Mouse (Mus musculus): ENCODE results near the gene Itpr1. TPM values are rescaled to one million over a fixed set of nuclear protein-coding genes. Genes with fewer than 3 reads are reported as not detected.

Gene Itpr1
- total and polyA plus RNA-seq, 2 experiments: 6.9 to 55.0 TPM

DNA sequence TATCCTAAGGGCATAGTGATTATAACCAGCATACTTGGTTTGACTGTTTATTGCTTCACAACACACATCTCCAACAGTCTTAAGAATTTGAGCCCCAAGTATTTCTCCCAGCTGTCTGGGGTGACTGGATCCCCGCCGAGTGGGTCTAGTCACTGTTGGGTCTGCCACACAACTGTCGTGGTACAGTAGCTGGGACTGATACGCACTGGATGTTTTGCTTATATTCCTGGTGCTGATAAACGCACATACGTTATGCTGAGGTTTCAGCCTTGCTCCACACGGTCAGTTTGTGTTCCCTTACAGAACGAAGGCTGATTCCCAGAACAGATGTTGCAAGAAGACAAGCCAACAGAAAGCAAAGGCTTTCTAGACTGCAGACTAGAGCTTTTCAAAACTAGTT is 180.2 kb downstream of the Itpr1 start:
- Histone ChIP-seq H3K79me2 (ENCODE audit: control insufficient read depth, insufficient read depth, low read length) (no peaks in the 10 kb centered on the region), H3K27me3 (ENCODE audit: control insufficient read depth, insufficient read depth, low read length) (no peaks in the 10 kb centered on the region), H3K4me1 (ENCODE audit: control insufficient read depth, insufficient read depth, low read length) (no peaks in the 10 kb centered on the region), H3K9ac (ENCODE audit: low read depth, low read length) (no peak overlapping the region), H3K36me3 (ENCODE audit: control insufficient read depth, insufficient read depth, low read length) (peaks cover 72% of the 10 kb centered on the region), H3K4me3 (ENCODE audit: insufficient read depth, low read depth, low read length) (no peak overlapping the region), H3K27ac (replicated peaks; ENCODE audit: insufficient read depth, low read depth, low read length) (no peak overlapping the region)
- 87% methylated on average over 8 of the region's 8 CpGs for WGBS
- no peak for DNase-seq (ENCODE audit: extremely low read depth, low read depth, low spot score)
- TF ChIP-seq POLR2A (IDR thresholded peaks at IDR 0.05; ENCODE audit: extremely low read depth, insufficient read depth, low read length): no peak
- no peak for TF ChIP-seq CTCF (IDR thresholded peaks at IDR 0.05; ENCODE audit: low read depth, low read length)

DNA sequence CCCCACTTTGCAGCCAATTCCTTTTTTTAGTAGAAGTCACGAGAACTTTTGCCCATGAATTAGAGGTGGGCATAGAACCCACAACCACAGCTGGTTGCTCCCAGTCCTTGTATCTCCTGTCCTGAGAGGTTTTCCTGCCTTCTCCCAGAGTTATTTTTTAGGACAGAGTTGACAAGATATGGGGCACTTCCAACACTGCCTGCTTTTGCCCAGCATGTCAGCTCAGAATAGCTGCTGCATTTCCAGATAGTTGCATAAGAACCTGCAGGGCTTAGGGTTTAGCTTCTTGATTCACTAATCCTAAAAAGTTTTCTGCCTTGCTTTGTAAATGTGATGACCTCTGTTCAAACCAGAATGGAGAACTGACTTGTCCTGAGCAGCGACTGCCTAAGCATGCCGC is 185.1 kb downstream of the Itpr1 start:
- no peaks in the 10 kb centered on the region for H3K4me1 ChIP-seq (ENCODE audit: control insufficient read depth, insufficient read depth, low read length)
- H3K27ac ChIP-seq (replicated peaks; ENCODE audit: insufficient read depth, low read depth, low read length): no peak overlapping the region
- TF ChIP-seq POLR2A (IDR thresholded peaks at IDR 0.05; ENCODE audit: extremely low read depth, insufficient read depth, low read length): no peak
- no peak for TF ChIP-seq CTCF (IDR thresholded peaks at IDR 0.05; ENCODE audit: low read depth, low read length)
- H3K79me2 ChIP-seq (ENCODE audit: control insufficient read depth, insufficient read depth, low read length): no peaks in the 10 kb centered on the region
- H3K36me3 ChIP-seq (ENCODE audit: control insufficient read depth, insufficient read depth, low read length): peaks cover 74% of the 10 kb centered on the region
- no peak for DNase-seq (ENCODE audit: extremely low read depth, low read depth, low spot score)
- H3K27me3 ChIP-seq (ENCODE audit: control insufficient read depth, insufficient read depth, low read length): no peaks in the 10 kb centered on the region
- no peak overlapping the region for H3K4me3 ChIP-seq (ENCODE audit: insufficient read depth, low read depth, low read length)
- H3K9ac ChIP-seq (ENCODE audit: low read depth, low read length): no peak overlapping the region
- WGBS: 88% methylated on average over 3 of the region's 3 CpGs

DNA sequence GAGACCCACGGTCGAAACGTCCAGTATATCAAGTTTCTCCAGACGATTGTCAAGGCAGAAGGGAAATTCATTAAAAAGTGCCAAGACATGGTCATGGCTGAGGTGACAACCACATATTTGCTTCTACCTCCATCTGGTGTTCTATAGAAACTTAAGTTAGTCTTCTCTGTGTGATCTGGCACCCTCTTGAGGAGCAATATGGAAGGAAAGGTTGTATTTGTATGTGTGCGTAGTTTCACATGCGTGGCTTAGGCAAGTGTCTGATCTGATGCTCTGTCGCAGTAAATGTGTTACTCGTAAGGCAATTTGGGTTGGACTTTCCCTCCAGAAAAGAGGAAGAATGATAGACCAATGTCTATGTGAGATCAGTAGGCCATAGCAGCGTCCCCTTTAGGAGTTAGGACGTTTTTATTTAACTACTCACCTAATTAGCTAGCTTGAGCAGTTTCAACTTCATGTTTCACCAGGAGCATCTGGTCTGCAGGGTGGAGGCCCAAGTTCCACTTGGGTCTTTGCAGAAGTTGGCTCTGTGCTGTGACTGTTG is 188.6 kb downstream of the Itpr1 start:
- Histone ChIP-seq H3K27ac (replicated peaks; ENCODE audit: insufficient read depth, low read depth, low read length) (no peak overlapping the region), H3K4me1 (ENCODE audit: control insufficient read depth, insufficient read depth, low read length) (no peaks in the 10 kb centered on the region), H3K27me3 (ENCODE audit: control insufficient read depth, insufficient read depth, low read length) (no peaks in the 10 kb centered on the region), H3K36me3 (ENCODE audit: control insufficient read depth, insufficient read depth, low read length) (peaks cover 72% of the 10 kb centered on the region), H3K79me2 (ENCODE audit: control insufficient read depth, insufficient read depth, low read length) (no peaks in the 10 kb centered on the region), H3K4me3 (ENCODE audit: insufficient read depth, low read depth, low read length) (no peak overlapping the region), H3K9ac (ENCODE audit: low read depth, low read length) (no peak overlapping the region)
- DNase-seq (ENCODE audit: extremely low read depth, low read depth, low spot score): no peak
- TF ChIP-seq CTCF (IDR thresholded peaks at IDR 0.05; ENCODE audit: low read depth, low read length) (no peak), POLR2A (IDR thresholded peaks at IDR 0.05; ENCODE audit: extremely low read depth, insufficient read depth, low read length) (no peak)
- 92% methylated on average over 10 of the region's 10 CpGs for WGBS

DNA sequence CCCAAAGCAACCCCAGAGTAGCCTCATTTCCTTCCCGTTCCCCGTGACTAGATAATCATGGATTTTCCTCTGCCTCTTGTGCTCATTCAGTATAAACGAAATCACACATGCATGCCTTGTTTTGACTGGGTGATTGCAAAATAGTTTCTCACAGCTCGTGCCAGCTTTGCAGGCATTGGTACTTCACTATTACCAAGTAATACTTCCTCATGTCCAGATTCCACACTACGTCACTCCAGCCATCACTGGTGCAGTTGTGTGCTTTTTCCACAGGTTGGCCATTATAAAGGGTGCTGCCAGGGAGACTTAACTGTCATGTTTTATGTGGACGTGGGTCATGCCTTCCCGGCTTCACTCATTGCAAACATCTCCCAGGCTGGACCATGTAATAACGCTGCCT is 191.8 kb downstream of the Itpr1 start:
- WGBS: 56% methylated on average over 8 of the region's 8 CpGs
- TF ChIP-seq POLR2A (IDR thresholded peaks at IDR 0.05; ENCODE audit: extremely low read depth, insufficient read depth, low read length): no peak
- DNase-seq (ENCODE audit: extremely low read depth, low read depth, low spot score): peak; percentile 34
- H3K9ac ChIP-seq (ENCODE audit: low read depth, low read length): no peak overlapping the region
- H3K27ac ChIP-seq (replicated peaks; ENCODE audit: insufficient read depth, low read depth, low read length): no peak overlapping the region
- H3K4me3 ChIP-seq (ENCODE audit: insufficient read depth, low read depth, low read length): no peak overlapping the region
- peaks cover 65% of the 10 kb centered on the region for H3K36me3 ChIP-seq (ENCODE audit: control insufficient read depth, insufficient read depth, low read length)
- no peaks in the 10 kb centered on the region for H3K27me3 ChIP-seq (ENCODE audit: control insufficient read depth, insufficient read depth, low read length)
- H3K4me1 ChIP-seq (ENCODE audit: control insufficient read depth, insufficient read depth, low read length): no peaks in the 10 kb centered on the region
- no peaks in the 10 kb centered on the region for H3K79me2 ChIP-seq (ENCODE audit: control insufficient read depth, insufficient read depth, low read length)

DNA sequence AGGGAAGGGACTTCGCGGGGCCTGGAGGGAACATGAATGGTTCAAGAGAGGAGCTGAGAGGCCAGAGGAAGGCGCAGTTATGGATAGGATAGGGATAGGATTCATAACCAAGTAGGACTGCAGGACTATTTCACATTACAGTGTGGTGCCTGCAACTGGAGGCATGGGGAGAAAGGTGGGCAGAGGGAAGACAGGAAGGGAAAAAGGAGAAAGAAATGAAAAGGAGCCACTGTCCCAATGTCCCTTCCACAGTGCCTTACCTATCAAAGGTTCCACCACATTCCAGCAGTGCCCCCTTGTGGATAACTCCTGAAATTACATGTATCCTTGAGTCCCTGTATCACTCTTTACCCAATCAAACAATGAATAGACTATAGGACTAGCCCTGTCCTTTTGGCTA is 195.2 kb downstream of the Itpr1 start:
- H3K4me3 ChIP-seq (ENCODE audit: insufficient read depth, low read depth, low read length): no peak overlapping the region
- peak; percentile 59 for DNase-seq (ENCODE audit: extremely low read depth, low read depth, low spot score)
- 91% methylated on average over 3 of the region's 3 CpGs for WGBS
- no peaks in the 10 kb centered on the region for H3K27me3 ChIP-seq (ENCODE audit: control insufficient read depth, insufficient read depth, low read length)
- H3K36me3 ChIP-seq (ENCODE audit: control insufficient read depth, insufficient read depth, low read length): peaks cover 56% of the 10 kb centered on the region
- no peak for TF ChIP-seq POLR2A (IDR thresholded peaks at IDR 0.05; ENCODE audit: extremely low read depth, insufficient read depth, low read length)
- TF ChIP-seq CTCF (IDR thresholded peaks at IDR 0.05; ENCODE audit: low read depth, low read length): peak; percentile 50
- H3K9ac ChIP-seq (ENCODE audit: low read depth, low read length): no peak overlapping the region
- no peak overlapping the region for H3K27ac ChIP-seq (replicated peaks; ENCODE audit: insufficient read depth, low read depth, low read length)
- H3K79me2 ChIP-seq (ENCODE audit: control insufficient read depth, insufficient read depth, low read length): no peaks in the 10 kb centered on the region
- no peaks in the 10 kb centered on the region for H3K4me1 ChIP-seq (ENCODE audit: control insufficient read depth, insufficient read depth, low read length)

DNA sequence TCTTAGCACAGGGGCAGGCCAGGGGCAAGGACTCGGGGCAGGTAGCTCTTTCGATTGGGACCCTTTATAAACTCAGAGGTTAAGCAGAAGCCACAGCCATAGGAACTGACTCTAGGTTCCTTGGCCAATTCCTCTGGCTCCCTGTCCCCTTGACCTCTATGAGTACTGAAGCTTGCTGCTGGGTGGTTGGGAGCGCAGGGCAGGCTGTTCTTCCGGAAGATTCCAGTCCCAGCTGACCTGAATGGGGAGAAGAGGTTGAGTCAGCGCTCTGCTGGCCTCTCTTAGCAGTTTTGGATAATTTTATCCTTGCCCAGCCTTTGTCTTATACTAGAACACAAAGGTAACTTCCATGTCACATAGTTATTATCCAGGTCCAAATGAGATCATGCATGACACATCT is 195.8 kb downstream of the Itpr1 start:
- H3K36me3 ChIP-seq (ENCODE audit: control insufficient read depth, insufficient read depth, low read length): peaks cover 53% of the 10 kb centered on the region
- no peak for TF ChIP-seq CTCF (IDR thresholded peaks at IDR 0.05; ENCODE audit: low read depth, low read length)
- TF ChIP-seq POLR2A (IDR thresholded peaks at IDR 0.05; ENCODE audit: extremely low read depth, insufficient read depth, low read length): no peak
- H3K9ac ChIP-seq (ENCODE audit: low read depth, low read length): no peak overlapping the region
- H3K79me2 ChIP-seq (ENCODE audit: control insufficient read depth, insufficient read depth, low read length): no peaks in the 10 kb centered on the region
- H3K27me3 ChIP-seq (ENCODE audit: control insufficient read depth, insufficient read depth, low read length): no peaks in the 10 kb centered on the region
- no peak overlapping the region for H3K27ac ChIP-seq (replicated peaks; ENCODE audit: insufficient read depth, low read depth, low read length)
- WGBS: 93% methylated on average over 5 of the region's 5 CpGs
- H3K4me3 ChIP-seq (ENCODE audit: insufficient read depth, low read depth, low read length): no peak overlapping the region
- H3K4me1 ChIP-seq (ENCODE audit: control insufficient read depth, insufficient read depth, low read length): no peaks in the 10 kb centered on the region
- no peak for DNase-seq (ENCODE audit: extremely low read depth, low read depth, low spot score)
